Mouse (Mus musculus): Measurements from ENCODE around the gene Vac14. TPM values are rescaled to one million over a fixed set of nuclear protein-coding genes. Genes with fewer than 3 reads are reported as not detected.

Vac14 gene
- polyA plus RNA-seq, 1 experiment from 2014 or later: 14.0 TPM

DNA sequence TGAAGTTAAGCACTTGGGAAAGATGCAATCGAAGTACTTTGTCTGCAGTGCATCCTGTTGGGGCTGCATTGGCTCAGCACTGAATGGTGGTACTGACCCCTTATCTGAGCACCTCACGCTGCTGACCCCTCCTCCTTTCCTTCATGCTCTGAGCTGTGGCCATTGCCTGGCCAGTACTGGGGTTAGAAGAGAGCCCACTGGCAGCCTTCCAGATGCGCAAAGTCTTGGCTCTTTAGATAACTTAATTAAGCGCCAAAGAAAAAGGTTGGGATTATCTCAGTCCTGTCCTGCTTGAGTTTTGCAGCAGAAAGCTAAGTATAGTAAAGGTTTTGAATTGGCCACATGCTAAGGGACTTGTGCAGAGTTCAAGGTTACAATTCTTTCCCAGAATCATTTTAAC, 26.0 kb downstream of the Vac14 start:
- no peak for ATAC-seq (ENCODE audit: insufficient read depth, low FRiP score)
- Histone ChIP-seq H3K36me3 (ENCODE audit: control insufficient read depth, insufficient read depth, low read length) (0 out of 2 replicates have a peak, but pooled peaks cover 3% of the 10 kb centered on the region), H3K9ac (ENCODE audit: low read length) (no peak overlapping the region), H3K27me3 (ENCODE audit: control insufficient read depth, insufficient read depth, low read length) (no peaks in the 10 kb centered on the region), H3K4me2 (ENCODE audit: low read depth, low read length) (no peak overlapping the region), H3K27ac (ENCODE audit: low read length) (no peak overlapping the region), H3K9me3 (replicated peaks; ENCODE audit: control insufficient read depth, low read length) (no peaks in the 10 kb centered on the region), H3K4me3 (replicated peaks; ENCODE audit: low read length) (no peak overlapping the region), H3K4me1 (ENCODE audit: control insufficient read depth, insufficient read depth, low read length) (no peaks in the 10 kb centered on the region)
- WGBS: 79% methylated on average over 4 of the region's 4 CpGs

DNA sequence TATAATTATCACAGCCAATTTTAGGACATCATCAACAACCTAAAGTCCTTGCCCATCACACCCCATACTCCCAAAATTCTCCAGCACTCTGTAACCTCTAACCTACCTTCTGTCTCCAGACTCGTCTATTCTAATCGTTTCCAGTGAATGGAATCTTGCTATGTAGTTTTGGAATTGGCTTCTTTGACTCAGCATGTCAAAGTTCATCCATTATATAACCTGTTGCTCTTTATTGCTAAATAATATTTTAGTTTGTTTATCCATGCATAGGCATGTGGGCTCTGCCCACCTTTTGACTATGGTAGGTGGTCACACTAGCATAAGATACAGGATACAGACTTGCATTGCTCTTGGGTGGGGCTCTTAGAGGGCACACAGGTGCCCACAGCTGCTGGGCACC, 26.5 kb downstream of the Vac14 start:
- H3K9ac ChIP-seq (ENCODE audit: low read length): no peak overlapping the region
- H3K4me3 ChIP-seq (replicated peaks; ENCODE audit: low read length): no peak overlapping the region
- 84% methylated on average over 2 of the region's 2 CpGs for WGBS
- H3K27ac ChIP-seq (ENCODE audit: low read length): no peak overlapping the region
- H3K9me3 ChIP-seq (replicated peaks; ENCODE audit: control insufficient read depth, low read length): no peaks in the 10 kb centered on the region
- 0 out of 2 replicates have a peak, but pooled peaks cover 3% of the 10 kb centered on the region for H3K36me3 ChIP-seq (ENCODE audit: control insufficient read depth, insufficient read depth, low read length)
- ATAC-seq (ENCODE audit: insufficient read depth, low FRiP score): no peak
- H3K27me3 ChIP-seq (ENCODE audit: control insufficient read depth, insufficient read depth, low read length): no peaks in the 10 kb centered on the region
- H3K4me1 ChIP-seq (ENCODE audit: control insufficient read depth, insufficient read depth, low read length): no peaks in the 10 kb centered on the region
- H3K4me2 ChIP-seq (ENCODE audit: low read depth, low read length): no peak overlapping the region

DNA sequence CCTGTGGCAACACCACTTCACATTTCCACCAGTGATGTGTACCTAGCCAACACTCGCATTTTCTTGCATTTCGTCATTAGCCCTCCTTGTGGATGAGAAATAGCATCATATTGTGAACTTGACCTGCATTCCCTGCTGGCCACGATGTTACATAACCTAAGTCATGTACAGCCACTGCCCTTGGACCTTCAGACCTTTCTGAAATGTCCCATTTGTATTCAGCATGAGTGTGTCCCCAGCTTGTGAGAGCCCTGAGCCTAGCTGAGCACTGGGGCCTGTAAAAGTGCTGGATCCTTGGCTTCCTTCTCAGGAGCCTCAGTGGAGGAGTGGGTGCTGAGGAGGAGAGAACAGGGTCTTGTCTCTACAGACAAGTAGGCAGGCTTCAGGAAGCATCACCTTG, 27.0 kb downstream of the Vac14 start:
- WGBS: 88% methylated on average over 3 of the region's 3 CpGs
- no peak overlapping the region for H3K4me2 ChIP-seq (ENCODE audit: low read depth, low read length)
- no peak overlapping the region for H3K27ac ChIP-seq (ENCODE audit: low read length)
- no peaks in the 10 kb centered on the region for H3K4me1 ChIP-seq (ENCODE audit: control insufficient read depth, insufficient read depth, low read length)
- no peak overlapping the region for H3K9ac ChIP-seq (ENCODE audit: low read length)
- 0 out of 2 replicates have a peak, but pooled peaks cover 3% of the 10 kb centered on the region for H3K36me3 ChIP-seq (ENCODE audit: control insufficient read depth, insufficient read depth, low read length)
- no peaks in the 10 kb centered on the region for H3K9me3 ChIP-seq (replicated peaks; ENCODE audit: control insufficient read depth, low read length)
- no peak overlapping the region for H3K4me3 ChIP-seq (replicated peaks; ENCODE audit: low read length)
- no peak for ATAC-seq (ENCODE audit: insufficient read depth, low FRiP score)
- H3K27me3 ChIP-seq (ENCODE audit: control insufficient read depth, insufficient read depth, low read length): no peaks in the 10 kb centered on the region

DNA sequence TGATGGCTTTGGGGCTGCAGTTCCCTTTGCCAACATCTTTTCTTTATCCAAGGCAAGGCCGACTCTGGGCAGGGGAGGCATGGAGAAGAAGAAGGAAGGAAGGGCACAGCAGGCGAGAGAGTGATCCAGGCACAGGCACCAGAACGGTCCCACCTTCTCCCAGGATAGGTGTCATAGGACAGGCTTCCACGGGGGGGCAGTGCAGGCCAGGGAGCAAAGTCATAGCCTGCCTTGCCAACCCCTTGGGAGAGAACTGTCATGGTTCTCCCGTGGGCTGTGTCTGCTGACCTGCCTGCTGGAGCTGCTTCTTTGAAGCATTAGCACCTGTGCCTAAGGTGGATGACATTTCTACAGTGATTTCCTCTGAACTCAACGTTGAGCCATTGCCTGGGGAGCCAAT, 27.7 kb downstream of the Vac14 start:
- no peak overlapping the region for H3K27ac ChIP-seq (ENCODE audit: low read length)
- no peak overlapping the region for H3K4me2 ChIP-seq (ENCODE audit: low read depth, low read length)
- H3K4me1 ChIP-seq (ENCODE audit: control insufficient read depth, insufficient read depth, low read length): no peaks in the 10 kb centered on the region
- no peaks in the 10 kb centered on the region for H3K9me3 ChIP-seq (replicated peaks; ENCODE audit: control insufficient read depth, low read length)
- H3K27me3 ChIP-seq (ENCODE audit: control insufficient read depth, insufficient read depth, low read length): no peaks in the 10 kb centered on the region
- 36% methylated on average over 6 of the region's 6 CpGs for WGBS
- 0 out of 2 replicates have a peak, but pooled peaks cover 3% of the 10 kb centered on the region for H3K36me3 ChIP-seq (ENCODE audit: control insufficient read depth, insufficient read depth, low read length)
- ATAC-seq (ENCODE audit: insufficient read depth, low FRiP score): peak; percentile 80; the same call in 1 of the 2 replicates
- H3K9ac ChIP-seq (ENCODE audit: low read length): no peak overlapping the region
- no peak overlapping the region for H3K4me3 ChIP-seq (replicated peaks; ENCODE audit: low read length)

DNA sequence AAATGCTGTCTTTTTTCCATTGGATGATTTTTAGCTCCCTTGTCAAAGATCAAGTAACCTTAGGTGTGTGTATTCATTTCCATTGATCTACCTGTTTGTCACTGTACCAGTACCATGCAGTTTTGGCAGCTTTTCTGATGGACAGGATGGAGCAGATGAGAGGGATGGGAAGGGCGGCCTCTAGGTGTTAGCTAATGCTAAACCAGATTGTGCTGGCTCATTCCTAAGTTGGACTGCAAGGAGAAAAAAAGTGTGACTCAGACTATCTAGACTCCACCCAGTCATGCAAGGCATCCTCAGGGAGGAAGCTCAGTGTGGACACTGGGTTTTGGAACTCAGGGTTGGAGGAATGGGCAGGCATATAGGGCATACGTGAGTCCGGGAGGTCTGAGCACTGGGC, 30.2 kb downstream of the Vac14 start:
- Histone ChIP-seq H3K9ac (ENCODE audit: low read length) (no peak overlapping the region), H3K27me3 (ENCODE audit: control insufficient read depth, insufficient read depth, low read length) (no peaks in the 10 kb centered on the region), H3K9me3 (replicated peaks; ENCODE audit: control insufficient read depth, low read length) (no peaks in the 10 kb centered on the region), H3K36me3 (ENCODE audit: control insufficient read depth, insufficient read depth, low read length) (0 out of 2 replicates have a peak, but pooled peaks cover 3% of the 10 kb centered on the region), H3K4me1 (ENCODE audit: control insufficient read depth, insufficient read depth, low read length) (no peaks in the 10 kb centered on the region), H3K4me3 (replicated peaks; ENCODE audit: low read length) (no peak overlapping the region), H3K27ac (ENCODE audit: low read length) (no peak overlapping the region), H3K4me2 (ENCODE audit: low read depth, low read length) (no peak overlapping the region)
- 88% methylated on average over 3 of the region's 3 CpGs for WGBS
- ATAC-seq (ENCODE audit: insufficient read depth, low FRiP score): no peak

DNA sequence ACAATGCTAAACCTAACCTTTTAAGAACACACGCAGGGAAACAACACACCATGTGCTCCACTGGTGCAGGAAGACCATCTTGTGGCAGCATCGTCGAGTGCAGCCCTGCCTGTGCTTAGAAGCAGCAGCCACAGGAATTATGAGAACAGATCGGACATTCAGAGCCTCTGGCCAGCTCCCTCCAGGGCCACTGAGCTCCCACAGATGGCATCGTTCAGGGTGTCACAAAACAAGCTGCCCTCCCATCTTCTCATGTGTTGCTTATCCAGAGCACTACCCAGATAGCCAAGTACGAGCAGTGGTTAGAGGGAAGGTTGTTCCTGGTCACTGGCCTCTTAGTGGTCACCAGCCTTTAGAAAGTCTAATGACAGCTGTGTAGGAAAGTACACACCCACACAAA, 30.9 kb downstream of the Vac14 start:
- Histone ChIP-seq H3K4me3 (replicated peaks; ENCODE audit: low read length) (no peak overlapping the region), H3K36me3 (ENCODE audit: control insufficient read depth, insufficient read depth, low read length) (0 out of 2 replicates have a peak, but pooled peaks cover 3% of the 10 kb centered on the region), H3K9ac (ENCODE audit: low read length) (no peak overlapping the region), H3K4me2 (ENCODE audit: low read depth, low read length) (no peak overlapping the region), H3K9me3 (replicated peaks; ENCODE audit: control insufficient read depth, low read length) (no peaks in the 10 kb centered on the region), H3K27me3 (ENCODE audit: control insufficient read depth, insufficient read depth, low read length) (no peaks in the 10 kb centered on the region), H3K27ac (ENCODE audit: low read length) (no peak overlapping the region), H3K4me1 (ENCODE audit: control insufficient read depth, insufficient read depth, low read length) (no peaks in the 10 kb centered on the region)
- no peak for ATAC-seq (ENCODE audit: insufficient read depth, low FRiP score)
- 88% methylated on average over 6 of the region's 6 CpGs for WGBS

DNA sequence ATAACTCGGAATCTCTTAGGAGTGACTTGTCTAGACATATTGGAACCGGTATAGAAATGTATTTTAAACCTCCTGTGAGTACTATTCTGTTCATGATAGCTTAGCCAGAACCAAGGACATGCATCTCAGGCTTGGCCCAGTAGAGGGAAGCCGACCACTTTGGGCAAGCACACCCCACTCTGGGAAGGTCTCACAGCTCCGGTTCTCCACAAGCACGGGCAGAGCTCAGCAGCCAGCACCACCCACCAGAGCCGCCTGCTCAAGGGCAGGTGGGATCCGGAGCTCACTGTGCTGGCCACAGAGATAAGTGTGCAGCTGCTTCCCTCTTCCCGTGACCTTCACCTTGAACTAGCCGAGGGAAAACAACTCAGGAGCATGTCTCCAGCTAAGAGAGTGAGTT, 32.5 kb downstream of the Vac14 start:
- Histone ChIP-seq H3K27me3 (ENCODE audit: control insufficient read depth, insufficient read depth, low read length) (no peaks in the 10 kb centered on the region), H3K4me3 (replicated peaks; ENCODE audit: low read length) (no peak overlapping the region), H3K9ac (ENCODE audit: low read length) (no peak overlapping the region), H3K4me1 (ENCODE audit: control insufficient read depth, insufficient read depth, low read length) (no peaks in the 10 kb centered on the region), H3K9me3 (replicated peaks; ENCODE audit: control insufficient read depth, low read length) (no peaks in the 10 kb centered on the region), H3K4me2 (ENCODE audit: low read depth, low read length) (no peak overlapping the region), H3K27ac (ENCODE audit: low read length) (no peak overlapping the region), H3K36me3 (ENCODE audit: control insufficient read depth, insufficient read depth, low read length) (0 out of 2 replicates have a peak, but pooled peaks cover 3% of the 10 kb centered on the region)
- no peak for ATAC-seq (ENCODE audit: insufficient read depth, low FRiP score)
- WGBS: 72% methylated on average over 9 of the region's 9 CpGs

DNA sequence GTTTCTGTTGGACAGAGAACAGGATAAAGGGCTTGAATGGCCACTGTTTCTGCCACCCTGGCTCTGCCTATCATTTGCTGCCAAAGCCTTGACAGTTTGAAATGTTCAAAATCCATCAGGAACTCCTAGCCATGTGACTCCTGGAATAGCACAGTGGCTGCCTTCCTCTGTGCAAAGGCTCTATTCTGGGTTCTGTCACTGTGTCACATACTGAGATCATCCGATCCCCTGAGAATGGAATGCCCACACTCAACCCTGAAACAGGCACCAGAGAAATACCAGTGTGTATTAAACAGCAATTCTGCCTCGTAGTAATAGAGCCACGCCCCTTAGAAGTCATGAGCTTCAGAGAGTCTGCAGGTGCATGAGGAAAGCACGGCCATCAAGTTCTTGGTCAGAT, 33.5 kb downstream of the Vac14 start:
- Histone ChIP-seq H3K27ac (ENCODE audit: low read length) (no peak overlapping the region), H3K4me3 (replicated peaks; ENCODE audit: low read length) (no peak overlapping the region), H3K36me3 (ENCODE audit: control insufficient read depth, insufficient read depth, low read length) (0 out of 2 replicates have a peak, but pooled peaks cover 3% of the 10 kb centered on the region), H3K4me1 (ENCODE audit: control insufficient read depth, insufficient read depth, low read length) (no peaks in the 10 kb centered on the region), H3K9ac (ENCODE audit: low read length) (no peak overlapping the region), H3K27me3 (ENCODE audit: control insufficient read depth, insufficient read depth, low read length) (no peaks in the 10 kb centered on the region), H3K4me2 (ENCODE audit: low read depth, low read length) (no peak overlapping the region), H3K9me3 (replicated peaks; ENCODE audit: control insufficient read depth, low read length) (no peaks in the 10 kb centered on the region)
- WGBS: 69% methylated on average over 4 of the region's 4 CpGs
- ATAC-seq (ENCODE audit: insufficient read depth, low FRiP score): no peak

DNA sequence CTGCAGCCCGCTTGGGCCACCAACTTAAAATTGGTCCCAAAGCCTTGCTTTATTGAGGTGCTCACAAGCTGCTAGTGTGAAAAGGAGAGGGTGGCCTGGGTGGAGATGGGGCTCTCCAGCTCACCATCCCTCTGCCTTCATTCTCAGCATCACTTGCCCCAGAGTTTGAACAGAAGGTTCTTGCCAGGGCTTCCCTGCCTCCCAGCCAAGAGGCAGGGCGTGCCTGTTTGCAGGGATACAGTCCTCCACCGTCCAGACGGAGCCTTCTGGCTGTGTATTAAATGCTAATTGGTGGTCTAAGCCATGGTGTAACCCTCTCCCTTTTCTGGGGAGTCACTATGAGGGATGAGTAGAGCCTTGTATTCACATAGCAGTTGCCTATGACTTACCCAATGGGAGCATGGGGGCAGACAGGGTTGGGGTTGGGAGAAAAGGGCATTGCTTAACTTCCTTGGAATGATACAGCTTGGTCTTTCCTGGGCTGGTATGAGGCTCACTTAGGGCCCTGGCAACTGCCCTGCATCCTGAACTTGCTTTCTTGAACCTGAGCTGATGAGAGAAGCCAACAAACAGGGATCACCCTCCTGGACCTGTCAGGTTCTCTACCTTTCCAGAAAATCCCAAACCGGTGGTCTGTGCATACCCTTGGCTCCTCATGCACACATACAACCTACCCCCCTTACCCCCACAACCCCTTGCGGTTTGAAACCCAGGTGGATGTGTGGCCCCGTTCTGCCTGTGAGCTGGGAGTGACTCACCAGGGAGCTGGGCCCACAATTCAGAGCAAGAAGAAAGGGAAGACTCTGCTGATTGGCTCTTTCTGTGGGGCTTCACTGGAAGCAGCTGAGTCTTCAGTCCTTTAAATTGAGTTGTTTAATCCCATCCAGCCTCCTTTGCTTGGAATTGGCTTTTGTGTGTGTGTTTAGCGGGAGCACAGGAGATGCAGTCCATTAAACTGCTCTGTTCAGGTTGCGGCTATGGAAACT, 36.0 kb downstream of the Vac14 start:
- ATAC-seq (ENCODE audit: insufficient read depth, low FRiP score): no peak
- H3K36me3 ChIP-seq (ENCODE audit: control insufficient read depth, insufficient read depth, low read length): no peaks in the 10 kb centered on the region
- H3K27me3 ChIP-seq (ENCODE audit: control insufficient read depth, insufficient read depth, low read length): no peaks in the 10 kb centered on the region
- H3K4me2 ChIP-seq (ENCODE audit: low read depth, low read length): no peak overlapping the region
- no peak overlapping the region for H3K27ac ChIP-seq (ENCODE audit: low read length)
- H3K4me3 ChIP-seq (replicated peaks; ENCODE audit: low read length): no peak overlapping the region
- H3K9ac ChIP-seq (ENCODE audit: low read length): no peak overlapping the region
- no peaks in the 10 kb centered on the region for H3K4me1 ChIP-seq (ENCODE audit: control insufficient read depth, insufficient read depth, low read length)
- 85% methylated on average over 9 of the region's 9 CpGs for WGBS
- no peaks in the 10 kb centered on the region for H3K9me3 ChIP-seq (replicated peaks; ENCODE audit: control insufficient read depth, low read length)
